Mouse (Mus musculus): ENCODE results near the gene Sox1. TPM values are rescaled to one million over a fixed set of nuclear protein-coding genes. Genes with fewer than 3 reads are reported as not detected.

Gene Sox1
- polyA plus RNA-seq, 2 experiments: not detected

DNA sequence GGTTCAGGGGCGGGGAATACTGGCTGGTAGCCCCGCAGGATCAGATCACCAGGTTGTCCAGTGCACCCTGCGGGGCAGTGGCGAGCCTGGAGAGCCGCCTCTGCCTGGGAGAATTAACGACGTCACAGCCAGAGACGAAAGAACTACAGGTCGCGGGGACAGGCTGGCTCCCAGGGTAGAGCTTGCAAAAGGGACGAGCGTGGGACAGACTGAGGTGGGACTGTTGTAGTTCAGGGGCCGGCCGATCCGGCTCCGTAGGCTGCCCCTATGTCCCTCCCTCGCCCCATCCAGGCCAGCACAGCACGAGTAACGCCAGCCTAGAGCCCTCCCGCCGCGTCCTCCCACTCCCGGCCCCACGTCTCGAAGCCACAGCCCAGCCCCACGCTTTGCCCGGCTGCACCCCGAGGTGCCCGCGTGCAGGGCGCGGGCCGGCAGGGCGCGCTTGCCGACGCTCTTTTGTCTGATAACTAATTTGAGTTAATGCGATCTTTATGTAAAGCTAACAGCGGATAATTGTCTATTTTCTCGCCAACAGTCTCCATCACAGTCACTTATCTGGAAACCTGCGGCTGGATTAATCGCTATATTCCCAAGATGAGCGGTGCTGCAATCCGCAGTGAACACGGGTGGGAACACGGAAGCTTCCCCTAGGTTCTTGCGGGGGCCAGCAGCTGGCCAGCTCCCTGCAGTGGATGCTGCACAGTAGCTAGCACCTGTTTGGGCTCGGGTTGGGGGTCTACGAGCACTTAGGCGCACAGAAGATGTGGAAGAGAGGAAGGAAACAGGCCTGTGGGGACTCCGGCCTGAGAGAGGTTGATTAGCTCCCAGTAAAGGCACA lies 36.0 kb downstream of the Sox1 start:
- ATAC-seq (ENCODE audit: insufficient read depth) (no peak), DNase-seq (ENCODE audit: low read depth in 3 of 3, low spot score in 3 of 3) (no peak)
- no peak for TF ChIP-seq EP300 (IDR thresholded peaks at IDR 0.05; ENCODE audit: low read depth)
- TF ChIP-seq CTCF (IDR thresholded peaks at IDR 0.05; ENCODE audit: low read depth): no peak
- Histone ChIP-seq H3K4me1 (replicated peaks; ENCODE audit: control insufficient read depth in 2 of 2, insufficient read depth in 2 of 2, low read length in 1 of 2) (no peaks in the 10 kb centered on the region), H3K4me3 (ENCODE audit: insufficient read depth in 1 of 2, low read depth in 2 of 2, low read length in 2 of 2) (no peak overlapping the region), H3K4me2 (ENCODE audit: low read depth) (no peak overlapping the region), H3K27ac (no peak overlapping the region), H3K9ac (replicated peaks) (no peak overlapping the region), H3K9me3 (ENCODE audit: control insufficient read depth, low read length) (no peaks in the 10 kb centered on the region), H3K27me3 (ENCODE audit: control insufficient read depth, insufficient read depth, low read length) (peaks cover 55% of the 10 kb centered on the region), H3K36me3 (replicated peaks; ENCODE audit: control insufficient read depth, insufficient read depth, low read depth) (no peaks in the 10 kb centered on the region)
- 2% methylated on average over 51 of the region's 51 CpGs for WGBS (ENCODE audit: insufficient replicate concordance)

DNA sequence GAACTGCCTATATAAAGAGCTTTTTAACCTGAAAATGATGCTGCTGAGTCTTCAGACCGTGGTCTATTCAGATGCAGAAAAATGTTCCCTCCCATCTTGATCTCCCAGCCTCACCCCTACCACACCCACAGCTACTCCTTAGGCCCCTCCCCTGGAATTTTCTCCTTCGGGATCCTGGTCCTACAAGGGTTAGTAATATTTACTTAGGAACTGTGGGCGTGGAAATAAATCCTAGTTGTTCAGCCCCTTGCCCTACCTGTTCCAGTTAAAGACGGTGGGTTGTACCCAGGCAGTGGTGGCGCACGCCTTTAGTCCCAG lies 36.6 kb downstream of the Sox1 start:
- no peaks in the 10 kb centered on the region for H3K9me3 ChIP-seq (ENCODE audit: control insufficient read depth, low read length)
- H3K4me2 ChIP-seq (ENCODE audit: low read depth): no peak overlapping the region
- DNase-seq (ENCODE audit: low read depth in 3 of 3, low spot score in 3 of 3) (no peak), ATAC-seq (ENCODE audit: insufficient read depth) (no peak)
- H3K27me3 ChIP-seq (ENCODE audit: control insufficient read depth, insufficient read depth, low read length): peaks cover 55% of the 10 kb centered on the region
- no peak overlapping the region for H3K9ac ChIP-seq (replicated peaks)
- H3K27ac ChIP-seq: no peak overlapping the region
- no peaks in the 10 kb centered on the region for H3K36me3 ChIP-seq (replicated peaks; ENCODE audit: control insufficient read depth, insufficient read depth, low read depth)
- 39% methylated on average over 6 of the region's 6 CpGs for WGBS (ENCODE audit: insufficient replicate concordance)
- no peak overlapping the region for H3K4me3 ChIP-seq (ENCODE audit: insufficient read depth in 1 of 2, low read depth in 2 of 2, low read length in 2 of 2)
- no peaks in the 10 kb centered on the region for H3K4me1 ChIP-seq (replicated peaks; ENCODE audit: control insufficient read depth in 2 of 2, insufficient read depth in 2 of 2, low read length in 1 of 2)
- TF ChIP-seq CTCF (IDR thresholded peaks at IDR 0.05; ENCODE audit: low read depth): no peak
- no peak for TF ChIP-seq EP300 (IDR thresholded peaks at IDR 0.05; ENCODE audit: low read depth)

DNA sequence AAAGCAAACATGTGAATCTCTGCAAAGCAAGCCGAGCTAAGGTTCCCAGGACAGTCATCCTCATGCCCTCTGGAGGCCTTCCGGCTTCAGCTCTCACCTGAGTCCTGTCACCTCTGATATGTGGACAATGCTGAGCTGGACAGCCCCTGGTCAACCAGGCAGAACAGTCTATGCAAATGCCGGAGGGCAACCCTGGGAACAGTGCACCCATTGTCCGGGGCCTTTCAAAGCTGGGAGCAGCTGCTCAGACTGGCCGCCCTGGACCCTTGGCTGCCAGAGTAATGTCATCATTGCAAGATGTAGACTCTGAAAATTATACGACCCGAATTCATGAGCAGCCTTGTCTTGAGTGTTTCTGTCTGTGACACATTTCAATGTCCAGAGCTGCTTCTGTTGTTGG lies 37.5 kb downstream of the Sox1 start:
- 58% methylated on average over 7 of the region's 7 CpGs for WGBS (ENCODE audit: insufficient replicate concordance)
- ATAC-seq (ENCODE audit: insufficient read depth) (no peak), DNase-seq (ENCODE audit: low read depth in 3 of 3, low spot score in 3 of 3) (no peak)
- Histone ChIP-seq H3K9me3 (ENCODE audit: control insufficient read depth, low read length) (no peaks in the 10 kb centered on the region), H3K36me3 (replicated peaks; ENCODE audit: control insufficient read depth, insufficient read depth, low read depth) (no peaks in the 10 kb centered on the region), H3K4me2 (ENCODE audit: low read depth) (no peak overlapping the region), H3K4me3 (ENCODE audit: insufficient read depth in 1 of 2, low read depth in 2 of 2, low read length in 2 of 2) (no peak overlapping the region), H3K9ac (replicated peaks) (no peak overlapping the region), H3K27me3 (ENCODE audit: control insufficient read depth, insufficient read depth, low read length) (peaks cover 51% of the 10 kb centered on the region), H3K4me1 (replicated peaks; ENCODE audit: control insufficient read depth in 2 of 2, insufficient read depth in 2 of 2, low read length in 1 of 2) (no peaks in the 10 kb centered on the region), H3K27ac (no peak overlapping the region)
- TF ChIP-seq EP300 (IDR thresholded peaks at IDR 0.05; ENCODE audit: low read depth) (no peak), CTCF (IDR thresholded peaks at IDR 0.05; ENCODE audit: low read depth) (no peak)

DNA sequence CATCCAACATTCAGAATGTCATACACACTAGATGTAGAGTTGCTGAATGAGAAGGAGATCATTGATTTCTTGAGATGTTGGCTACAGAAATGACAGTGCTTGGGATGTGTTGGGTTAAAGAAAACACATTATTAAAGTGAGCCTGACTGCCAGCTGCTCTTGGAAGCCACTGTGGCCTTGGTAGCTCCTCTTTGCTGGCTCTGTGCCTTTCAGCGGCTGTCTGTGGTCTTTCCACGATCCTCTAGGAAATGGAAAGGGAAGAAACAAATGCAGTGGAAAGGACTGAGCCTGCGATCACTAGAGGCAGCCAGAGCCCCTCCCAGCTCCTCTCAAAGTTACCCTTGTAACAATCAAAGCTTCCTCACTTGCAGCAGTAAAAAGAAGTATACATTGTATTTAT lies 39.7 kb downstream of the Sox1 start:
- no peak for DNase-seq (ENCODE audit: low read depth in 3 of 3, low spot score in 3 of 3)
- WGBS (ENCODE audit: insufficient replicate concordance): 42% methylated on average over 3 of the region's 3 CpGs
- no peaks in the 10 kb centered on the region for H3K36me3 ChIP-seq (replicated peaks; ENCODE audit: control insufficient read depth, insufficient read depth, low read depth)

DNA sequence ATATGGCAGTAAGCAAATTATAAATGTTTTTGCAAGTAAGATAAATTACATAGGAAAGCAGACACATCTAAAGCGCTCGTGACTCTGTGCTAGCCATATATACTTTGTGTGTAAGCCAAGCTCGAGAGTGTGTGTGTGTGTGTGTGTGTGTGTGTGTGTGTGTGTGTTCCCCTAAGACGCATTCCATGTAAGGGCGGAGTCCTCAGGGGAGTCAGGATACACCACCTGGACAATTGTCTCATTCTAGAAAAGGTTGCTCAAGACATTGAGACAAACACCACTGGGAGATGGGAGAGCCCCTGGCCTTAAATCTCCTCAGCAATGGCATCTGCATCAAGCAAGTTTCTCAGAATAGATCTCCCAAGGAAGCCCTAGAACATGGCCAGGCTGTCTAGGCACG lies 42.9 kb downstream of the Sox1 start:
- no peak overlapping the region for H3K27ac ChIP-seq
- H3K4me1 ChIP-seq (replicated peaks; ENCODE audit: control insufficient read depth in 2 of 2, insufficient read depth in 2 of 2, low read length in 1 of 2): no peaks in the 10 kb centered on the region
- no peak for TF ChIP-seq EP300 (IDR thresholded peaks at IDR 0.05; ENCODE audit: low read depth)
- TF ChIP-seq CTCF (IDR thresholded peaks at IDR 0.05; ENCODE audit: low read depth): no peak
- no peaks in the 10 kb centered on the region for H3K9me3 ChIP-seq (ENCODE audit: control insufficient read depth, low read length)
- no peak for DNase-seq (ENCODE audit: low read depth in 3 of 3, low spot score in 3 of 3)
- no peaks in the 10 kb centered on the region for H3K36me3 ChIP-seq (replicated peaks; ENCODE audit: control insufficient read depth, insufficient read depth, low read depth)
- H3K4me2 ChIP-seq (ENCODE audit: low read depth): no peak overlapping the region
- H3K27me3 ChIP-seq (ENCODE audit: control insufficient read depth, insufficient read depth, low read length): no peaks in the 10 kb centered on the region; the same call in 1 of the 2 replicates
- no peak overlapping the region for H3K9ac ChIP-seq (replicated peaks)
- WGBS (ENCODE audit: insufficient replicate concordance): 64% methylated on average over 6 of the region's 6 CpGs
- no peak overlapping the region for H3K4me3 ChIP-seq (ENCODE audit: insufficient read depth in 1 of 2, low read depth in 2 of 2, low read length in 2 of 2)
- no peak for ATAC-seq (ENCODE audit: insufficient read depth)

More for the DNA sequence above, 39.7 kb downstream of the Sox1 start:
- H3K27ac ChIP-seq: no peak overlapping the region
- no peak for ATAC-seq (ENCODE audit: insufficient read depth)
- H3K4me2 ChIP-seq (ENCODE audit: low read depth): no peak overlapping the region
- H3K4me3 ChIP-seq (ENCODE audit: insufficient read depth in 1 of 2, low read depth in 2 of 2, low read length in 2 of 2): no peak overlapping the region
- H3K9ac ChIP-seq (replicated peaks): no peak overlapping the region
- no peaks in the 10 kb centered on the region for H3K9me3 ChIP-seq (ENCODE audit: control insufficient read depth, low read length)
- H3K4me1 ChIP-seq (replicated peaks; ENCODE audit: control insufficient read depth in 2 of 2, insufficient read depth in 2 of 2, low read length in 1 of 2): no peaks in the 10 kb centered on the region
- peaks cover 29% of the 10 kb centered on the region for H3K27me3 ChIP-seq (ENCODE audit: control insufficient read depth, insufficient read depth, low read length)
- TF ChIP-seq CTCF (IDR thresholded peaks at IDR 0.05; ENCODE audit: low read depth) (no peak), EP300 (IDR thresholded peaks at IDR 0.05; ENCODE audit: low read depth) (no peak)
